Mouse (Mus musculus): ENCODE measurements around the gene Pibf1.

Gene Pibf1

GRCm38 (mm10) chr14:99266749-99267148 is 167.5 kb downstream of the Pibf1 start:
- no peak for DNase-seq (ENCODE audit: low spot score)

GRCm38 (mm10) chr14:99274056-99274455 is 174.8 kb downstream of the Pibf1 start:
- DNase-seq (ENCODE audit: low spot score): no peak

GRCm38 (mm10) chr14:99275827-99276226 is 176.6 kb downstream of the Pibf1 start:
- DNase-seq (ENCODE audit: low spot score): no peak

GRCm38 (mm10) chr14:99278312-99278711 is 179.1 kb downstream of the Pibf1 start:
- no peak for DNase-seq (ENCODE audit: low spot score)

- DNase-seq (ENCODE audit: low spot score): no peak
These were observed 179.7 kb downstream of the Pibf1 start for GRCm38 (mm10) chr14:99278763-99279486.

GRCm38 (mm10) chr14:99280399-99280798 is 181.2 kb downstream of the Pibf1 start:
- DNase-seq (ENCODE audit: low spot score): no peak

- DNase-seq (ENCODE audit: low spot score): no peak
These were observed 181.7 kb downstream of the Pibf1 start for GRCm38 (mm10) chr14:99280825-99281433.

- DNase-seq (ENCODE audit: low spot score): no peak
These were observed 186.3 kb downstream of the Pibf1 start for GRCm38 (mm10) chr14:99285486-99285885.

GRCm38 (mm10) chr14:99292176-99292575 is 193.0 kb downstream of the Pibf1 start:
- no peak for DNase-seq (ENCODE audit: low spot score)

GRCm38 (mm10) chr14:99294424-99294823 is 195.2 kb downstream of the Pibf1 start:
- DNase-seq (ENCODE audit: low spot score): no peak

- no peak for DNase-seq (ENCODE audit: low spot score)
These were observed 196.6 kb downstream of the Pibf1 start for GRCm38 (mm10) chr14:99295606-99296341.

- peak; percentile 86 for DNase-seq (ENCODE audit: low spot score)
These were observed 199.3 kb downstream of the Pibf1 start, which contains the start of gene Klf5 for GRCm38 (mm10) chr14:99298385-99299021. Gene Klf5, plus strand, starts transcription at chr14:99298691.

- no peak for DNase-seq (ENCODE audit: low spot score)
These were observed 199.8 kb downstream of the Pibf1 start for GRCm38 (mm10) chr14:99299022-99299481.

GRCm38 (mm10) chr14:99299701-99300191 is 200.5 kb downstream of the Pibf1 start:
- DNase-seq (ENCODE audit: low spot score): peak; percentile 26

GRCm38 (mm10) chr14:99301472-99301871 is 202.2 kb downstream of the Pibf1 start:
- DNase-seq (ENCODE audit: low spot score): no peak
